Mouse (Mus musculus) stomach, embryonic 14.5 days (tissue): ENCODE data around the gene Wdfy4. TPM values are rescaled to one million over a fixed set of nuclear protein-coding genes. Genes with fewer than 3 reads are reported as not detected.

Experiments
- ATAC-seq: fragments of 200-750 bp; cut with Nextera tagmentation; 2 replicates; pipeline ENCODE4 v1.8.0; 2017; ENCODE audit warnings: low read depth, moderate TSS enrichment; ENCODE audit not compliant: insufficient number of reproducible peaks, insufficient read depth, low FRiP score
- H3K27ac ChIP-seq: fragments of 300-500 bp; sonication (generic); 2 replicates; pipeline ENCODE4 v1.5.1; 2014; ENCODE audit warnings: mild to moderate bottlenecking, low read length, moderate library complexity, mixed read lengths
- H3K27me3 ChIP-seq: fragments of 300-500 bp; sonication (generic); 2 replicates; pipeline ENCODE4 v1.6.1; 2014; ENCODE audit warnings: low read length, control low read depth, mixed read lengths; ENCODE audit not compliant: control insufficient read depth, insufficient read depth
- H3K36me3 ChIP-seq: fragments of 300-500 bp; sonication (generic); 2 replicates; pipeline ENCODE4 v1.6.1; 2014; ENCODE audit warnings: mild to moderate bottlenecking, control low read depth, low read length, moderate library complexity, mixed read lengths; ENCODE audit not compliant: control insufficient read depth, insufficient read depth
- H3K4me1 ChIP-seq: fragments of 300-500 bp; sonication (generic); 2 replicates; pipeline ENCODE4 v1.6.1; 2014; ENCODE audit warnings: low read length, control low read depth, mixed read lengths; ENCODE audit not compliant: control insufficient read depth, insufficient read depth
- H3K4me2 ChIP-seq: fragments of 300-500 bp; sonication (generic); replicated peaks from 2 replicates; pipeline ENCODE4 v1.6.1; 2014; ENCODE audit warnings: low read depth, low read length, control low read depth
- H3K4me3 ChIP-seq: fragments of 300-500 bp; sonication (generic); 2 replicates; pipeline ENCODE4 v1.5.1; 2014; ENCODE audit warnings: low read depth, low read length, control low read depth
- H3K9ac ChIP-seq: fragments of 300-500 bp; sonication (generic); replicated peaks from 2 replicates; pipeline ENCODE4 v1.6.1; 2014; ENCODE audit warnings: low read depth, mild to moderate bottlenecking, control low read depth, low read length, moderate library complexity, mixed read lengths
- H3K9me3 ChIP-seq: fragments of 300-500 bp; sonication (generic); 2 replicates; pipeline ENCODE4 v1.6.1; 2016; ENCODE audit warnings: low read depth, low read length, control low read depth; ENCODE audit not compliant: control insufficient read depth
- WGBS: fragments of 180-500 bp; shearing (Covaris S2); extraction: QIAGEN DNeasy Blood & Tissue Kit; methylation state at CpG from one replicate; pipeline ENCODE4 v1.1.7; 2014; 5-methylcytosine and 5-hydroxymethylcytosine counted together
- polyA plus RNA-seq: library from polyadenylated mRNA; unstranded; fragments of >200 nt; fragmentation: Nextera tagmentation; extraction: Ambion mirVana; gene quantifications from 2 replicates; pipeline ENCODE4 v1.2.1, GENCODE M21; 2014

Wdfy4 gene
- polyA plus RNA-seq, 1 experiment from 2014 or later, result 0.30 TPM

GRCm38 (mm10) chr14:33131044-33131758, 54.1 kb downstream of the Wdfy4 start:
- no peaks in the 10 kb centered on the region for H3K27me3 ChIP-seq
- no peak for ATAC-seq
- no peaks in the 10 kb centered on the region for H3K9me3 ChIP-seq
- 71% methylated on average over 7 of the region's 7 CpGs for WGBS
- no peak overlapping the region for H3K27ac ChIP-seq
- H3K9ac ChIP-seq, result no peak overlapping the region
- no peak overlapping the region for H3K4me3 ChIP-seq
- H3K4me1 ChIP-seq, result no peaks in the 10 kb centered on the region
- no peak overlapping the region for H3K4me2 ChIP-seq
- H3K36me3 ChIP-seq, result no peaks in the 10 kb centered on the region

- Histone ChIP-seq H3K4me3 (no peak overlapping the region), H3K36me3 (no peaks in the 10 kb centered on the region), H3K9me3 (no peaks in the 10 kb centered on the region), H3K4me2 (no peak overlapping the region), H3K9ac (no peak overlapping the region), H3K27me3 (no peaks in the 10 kb centered on the region), H3K4me1 (no peaks in the 10 kb centered on the region), H3K27ac (no peak overlapping the region)
- ATAC-seq, result no peak
- WGBS, result 71% methylated on average over 1 of the region's 1 CpGs
These were observed 68.7 kb downstream of the Wdfy4 start for GRCm38 (mm10) chr14:33116590-33116989.

- Histone ChIP-seq H3K4me3 (no peak overlapping the region), H3K27me3 (no peaks in the 10 kb centered on the region), H3K9ac (no peak overlapping the region), H3K9me3 (no peaks in the 10 kb centered on the region), H3K36me3 (no peaks in the 10 kb centered on the region), H3K27ac (no peak overlapping the region), H3K4me1 (no peaks in the 10 kb centered on the region), H3K4me2 (no peak overlapping the region)
- no peak for ATAC-seq
- 75% methylated on average over 3 of the region's 3 CpGs for WGBS
These were observed 80.5 kb downstream of the Wdfy4 start for GRCm38 (mm10) chr14:33104809-33105208.

GRCm38 (mm10) chr14:33101609-33102008, 83.7 kb downstream of the Wdfy4 start:
- H3K27ac ChIP-seq, result no peak overlapping the region
- no peak overlapping the region for H3K9ac ChIP-seq
- WGBS, result 30% methylated on average over 2 of the region's 2 CpGs
- H3K9me3 ChIP-seq, result no peaks in the 10 kb centered on the region
- H3K36me3 ChIP-seq, result no peaks in the 10 kb centered on the region
- ATAC-seq, result no peak
- H3K4me2 ChIP-seq, result no peak overlapping the region
- no peaks in the 10 kb centered on the region for H3K4me1 ChIP-seq
- no peak overlapping the region for H3K4me3 ChIP-seq
- H3K27me3 ChIP-seq, result no peaks in the 10 kb centered on the region

GRCm38 (mm10) chr14:33099926-33100325, 85.4 kb downstream of the Wdfy4 start:
- H3K4me2 ChIP-seq, result no peak overlapping the region
- H3K9me3 ChIP-seq, result no peaks in the 10 kb centered on the region
- H3K27me3 ChIP-seq, result no peaks in the 10 kb centered on the region
- no peak overlapping the region for H3K9ac ChIP-seq
- H3K4me1 ChIP-seq, result no peaks in the 10 kb centered on the region
- no peak overlapping the region for H3K27ac ChIP-seq
- no peak for ATAC-seq
- H3K36me3 ChIP-seq, result no peaks in the 10 kb centered on the region
- no peak overlapping the region for H3K4me3 ChIP-seq
- 81% methylated on average over 5 of the region's 5 CpGs for WGBS

- no peaks in the 10 kb centered on the region for H3K4me1 ChIP-seq
- H3K4me3 ChIP-seq, result no peak overlapping the region
- H3K4me2 ChIP-seq, result no peak overlapping the region
- WGBS, result 65% methylated on average over 7 of the region's 7 CpGs
- H3K27ac ChIP-seq, result no peak overlapping the region
- no peak for ATAC-seq
- no peak overlapping the region for H3K9ac ChIP-seq
- H3K27me3 ChIP-seq, result no peaks in the 10 kb centered on the region
- H3K9me3 ChIP-seq, result no peaks in the 10 kb centered on the region
- H3K36me3 ChIP-seq, result no peaks in the 10 kb centered on the region
These were observed 86.2 kb downstream of the Wdfy4 start for GRCm38 (mm10) chr14:33099111-33099510.

GRCm38 (mm10) chr14:33096462-33096861, 88.8 kb downstream of the Wdfy4 start:
- ATAC-seq, result no peak
- Histone ChIP-seq H3K9me3 (no peaks in the 10 kb centered on the region), H3K27me3 (no peaks in the 10 kb centered on the region), H3K4me2 (no peak overlapping the region), H3K4me1 (no peaks in the 10 kb centered on the region), H3K4me3 (no peak overlapping the region), H3K27ac (no peak overlapping the region), H3K9ac (no peak overlapping the region), H3K36me3 (no peaks in the 10 kb centered on the region)
- WGBS, result 74% methylated on average over 5 of the region's 5 CpGs

GRCm38 (mm10) chr14:33083326-33083725, 102.0 kb downstream of the Wdfy4 start:
- Histone ChIP-seq H3K4me2 (no peak overlapping the region), H3K9me3 (no peaks in the 10 kb centered on the region), H3K36me3 (no peaks in the 10 kb centered on the region), H3K4me3 (no peak overlapping the region), H3K27me3 (no peaks in the 10 kb centered on the region), H3K9ac (no peak overlapping the region), H3K4me1 (no peaks in the 10 kb centered on the region), H3K27ac (no peak overlapping the region)
- no peak for ATAC-seq
- 71% methylated on average over 8 of the region's 8 CpGs for WGBS

- no peak overlapping the region for H3K9ac ChIP-seq
These were observed 103.0 kb downstream of the Wdfy4 start for GRCm38 (mm10) chr14:33082301-33082700.

More at GRCm38 (mm10) chr14:33082301-33082700, 103.0 kb downstream of the Wdfy4 start:
- H3K9me3 ChIP-seq, result no peaks in the 10 kb centered on the region
- H3K36me3 ChIP-seq, result no peaks in the 10 kb centered on the region
- no peak overlapping the region for H3K4me2 ChIP-seq
- no peak overlapping the region for H3K27ac ChIP-seq
- ATAC-seq, result no peak
- 39% methylated on average over 1 of the region's 1 CpGs for WGBS
- H3K4me3 ChIP-seq, result no peak overlapping the region
- no peaks in the 10 kb centered on the region for H3K27me3 ChIP-seq
- no peaks in the 10 kb centered on the region for H3K4me1 ChIP-seq
